Comparison of ENCODE assay signal across 19 mouse cellular contexts in genomic region chr1:43409019-43409418, GRCm38 (mm10).
"Had no signal": no experiment of that assay in that cellular context is flagged by ENCODE, and none has a peak within 500 bp of the region (broad histone marks: within the 10 kb centered on the region; RNA-seq: fewer than 3 reads in every experiment).

No protein-coding gene starts in this region.

- ATAC-seq: liver, postnatal 0 days; midbrain, embryonic 13.5 days; midbrain, embryonic 15.5 days had no signal

- H3K4me2 ChIP-seq: liver, embryonic 15.5 days; midbrain, embryonic 11.5 days; midbrain, embryonic 13.5 days; midbrain, embryonic 15.5 days; neural tube, embryonic 13.5 days; neural tube, embryonic 15.5 days had no signal

- H3K27ac ChIP-seq: liver, embryonic 15.5 days; macrophage; midbrain, embryonic 13.5 days; midbrain, embryonic 15.5 days; neural tube, embryonic 13.5 days; neural tube, embryonic 15.5 days had no signal

- DNase-seq: liver, postnatal 0 days; lung, adult 2 months; lung, postnatal 36 days; retina, postnatal 1 day; right cerebral cortex, adult 18-20 months; right cerebral cortex, postnatal 25 days; right cerebral cortex, postnatal 4 days; spleen, adult 18-20 months; thymus, adult 18-20 months; thymus, postnatal 14 days; thymus, postnatal 36 days had no signal

- H3K4me3 ChIP-seq: liver, embryonic 15.5 days; megakaryocyte, embryonic 14.5 days; midbrain, embryonic 13.5 days; midbrain, embryonic 15.5 days; neural tube, embryonic 13.5 days; neural tube, embryonic 15.5 days had no signal

- H3K36me3 ChIP-seq: liver, embryonic 15.5 days; midbrain, embryonic 13.5 days; midbrain, embryonic 15.5 days; neural tube, embryonic 13.5 days; neural tube, embryonic 15.5 days had no signal

- H3K9ac ChIP-seq: liver, embryonic 15.5 days; liver, postnatal 0 days; midbrain, embryonic 13.5 days; midbrain, embryonic 15.5 days; neural tube, embryonic 13.5 days; neural tube, embryonic 15.5 days had no signal

- H3K9me3 ChIP-seq: liver, embryonic 15.5 days; midbrain, embryonic 13.5 days; midbrain, embryonic 15.5 days; neural tube, embryonic 13.5 days; neural tube, embryonic 15.5 days had no signal

- H3K4me1 ChIP-seq: midbrain, embryonic 13.5 days; midbrain, embryonic 15.5 days; neural tube, embryonic 13.5 days; neural tube, embryonic 15.5 days had no signal

- H3K27me3 ChIP-seq: liver, embryonic 15.5 days; midbrain, embryonic 13.5 days; midbrain, embryonic 15.5 days; neural tube, embryonic 13.5 days; neural tube, embryonic 15.5 days had no signal
